Mouse (Mus musculus): ENCODE data around the gene Smad3. TPM values are rescaled to one million over a fixed set of nuclear protein-coding genes. Genes with fewer than 3 reads are reported as not detected.

Smad3 gene
- total and polyA plus RNA-seq, 3 experiments: 0.81 to 1.5 (median 1.2) TPM

DNA sequence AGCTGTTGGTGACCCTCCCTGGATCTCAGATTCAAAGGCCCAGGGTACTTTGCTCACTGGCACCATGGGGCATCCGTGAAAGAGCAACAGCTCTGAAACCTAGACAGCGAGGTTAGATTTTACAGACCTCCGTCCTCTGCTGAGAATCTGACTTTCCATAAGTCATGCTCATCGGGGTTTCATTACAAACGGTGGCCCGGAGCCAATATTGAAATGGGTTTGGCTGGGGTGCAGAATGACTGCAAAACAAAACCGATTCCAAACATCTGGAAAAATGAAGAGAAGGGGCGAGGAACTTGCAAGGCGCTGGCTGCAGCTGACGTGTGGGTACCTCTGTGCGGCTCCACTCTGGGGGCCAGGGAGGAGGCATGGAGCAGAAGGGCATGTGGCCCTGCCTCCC is 106.2 kb downstream of the Smad3 start:
- Histone ChIP-seq H3K27ac (ENCODE audit: insufficient read depth, low read depth) (no peak overlapping the region), H3K4me3 (replicated peaks in 1 of 3; ENCODE audit: low read depth in 2 of 3, low read length in 2 of 3, poor library complexity in 1 of 3) (no peak overlapping the region), H3K9me3 (replicated peaks; ENCODE audit: low read length) (no peaks in the 10 kb centered on the region), H3K9ac (ENCODE audit: insufficient read depth, low read depth) (no peak overlapping the region), H3K4me1 (ENCODE audit: control insufficient read depth in 1 of 2, insufficient read depth in 2 of 2) (peaks cover 9 to 29% of the 10 kb centered on the region in 2 experiments), H3K79me2 (replicated peaks; ENCODE audit: control insufficient read depth, extremely low read depth, insufficient read depth, poor library complexity, severe bottlenecking) (no peaks in the 10 kb centered on the region), H3K4me2 (ENCODE audit: insufficient read depth, low read depth, poor library complexity, severe bottlenecking) (no peak overlapping the region), H3K36me3 (replicated peaks in 1 of 2; ENCODE audit: control insufficient read depth in 1 of 2, insufficient read depth in 1 of 2, low read length in 1 of 2) (peaks cover 0 to 16% of the 10 kb centered on the region in 2 experiments), H3K27me3 (replicated peaks) (no peaks in the 10 kb centered on the region)
- DNase-seq (ENCODE audit: extremely low read depth): no peak
- TF ChIP-seq BHLHE40 (IDR thresholded peaks at IDR 0.05; ENCODE audit: low read depth, low read length): no peak
- no peak for TF ChIP-seq MAFK (IDR thresholded peaks at IDR 0.05; ENCODE audit: insufficient replicate concordance, low read length)
- no peak for TF ChIP-seq MAX (IDR thresholded peaks at IDR 0.05; ENCODE audit: low read length)
- TF ChIP-seq USF2 (conservative IDR thresholded peaks at IDR 0.05; ENCODE audit: low read depth, low read length): no peak
- in situ Hi-C loops (cut with MboI; ENCODE audit: low pct_ligation_motif_present, low pct_unique_long_range_greater_than_20kb, low sequenced_read_pairs): loop anchor here (5.0 kb wide), 1 partner anchor 191 kb away; no protein-coding TSS in a partner anchor
- dilution Hi-C loops (cut with MboI; ENCODE audit: extremely low pct_ligation_motif_present, extremely low pct_unique_long_range_greater_than_20kb, low sequenced_read_pairs): no loop called here

- DNase-seq (ENCODE audit: extremely low read depth): no peak
- in situ Hi-C loops (cut with MboI; ENCODE audit: low pct_ligation_motif_present, low pct_unique_long_range_greater_than_20kb, low sequenced_read_pairs) (loop anchor here (5.0 kb wide), 1 partner anchor 191 kb away; no protein-coding TSS in a partner anchor), dilution Hi-C loops (cut with MboI; ENCODE audit: extremely low pct_ligation_motif_present, extremely low pct_unique_long_range_greater_than_20kb, low sequenced_read_pairs) (no loop called here)
- Histone ChIP-seq H3K4me1 (ENCODE audit: control insufficient read depth in 1 of 2, insufficient read depth in 2 of 2) (peaks cover 9 to 29% of the 10 kb centered on the region in 2 experiments), H3K9ac (ENCODE audit: insufficient read depth, low read depth) (no peak overlapping the region), H3K27me3 (replicated peaks) (no peaks in the 10 kb centered on the region), H3K27ac (ENCODE audit: insufficient read depth, low read depth) (no peak overlapping the region), H3K9me3 (replicated peaks; ENCODE audit: low read length) (no peaks in the 10 kb centered on the region), H3K4me2 (ENCODE audit: insufficient read depth, low read depth, poor library complexity, severe bottlenecking) (no peak overlapping the region), H3K36me3 (replicated peaks in 1 of 2; ENCODE audit: control insufficient read depth in 1 of 2, insufficient read depth in 1 of 2, low read length in 1 of 2) (peaks cover 0 to 22% of the 10 kb centered on the region in 2 experiments), H3K79me2 (replicated peaks; ENCODE audit: control insufficient read depth, extremely low read depth, insufficient read depth, poor library complexity, severe bottlenecking) (no peaks in the 10 kb centered on the region), H3K4me3 (replicated peaks in 1 of 3; ENCODE audit: low read depth in 2 of 3, low read length in 2 of 3, poor library complexity in 1 of 3) (no peak overlapping the region)
- TF ChIP-seq MAFK (IDR thresholded peaks at IDR 0.05; ENCODE audit: insufficient replicate concordance, low read length) (no peak), SIN3A (IDR thresholded peaks at IDR 0.05; ENCODE audit: low read length) (no peak), GABPA (IDR thresholded peaks at IDR 0.05; ENCODE audit: insufficient replicate concordance, low read depth, low read length) (no peak), MEF2A (IDR thresholded peaks at IDR 0.05; ENCODE audit: borderline replicate concordance, low read depth, low read length) (no peak), POLR2AphosphoS2 (IDR thresholded peaks at IDR 0.05; ENCODE audit: low read depth, low read length) (no peak), MAX (IDR thresholded peaks at IDR 0.05; ENCODE audit: low read length) (no peak), E2F4 (IDR thresholded peaks at IDR 0.05; ENCODE audit: insufficient replicate concordance, low read depth, low read length) (no peak), ZNF384 (IDR thresholded peaks at IDR 0.05; ENCODE audit: low read depth, low read length) (no peak), RAD21 (IDR thresholded peaks at IDR 0.05; ENCODE audit: low read depth, low read length) (no peak), MAZ (IDR thresholded peaks at IDR 0.05; ENCODE audit: low read depth, low read length) (no peak), IRF4 (IDR thresholded peaks at IDR 0.05; ENCODE audit: low read depth, low read length) (no peak)
Observed at GRCm38 (mm10) chr9:63650905-63651304, 106.9 kb downstream of the Smad3 start.

All from CH12.LX (cell line).